ENCODE assay signal across 10 mouse cellular contexts in the genomic region with DNA sequence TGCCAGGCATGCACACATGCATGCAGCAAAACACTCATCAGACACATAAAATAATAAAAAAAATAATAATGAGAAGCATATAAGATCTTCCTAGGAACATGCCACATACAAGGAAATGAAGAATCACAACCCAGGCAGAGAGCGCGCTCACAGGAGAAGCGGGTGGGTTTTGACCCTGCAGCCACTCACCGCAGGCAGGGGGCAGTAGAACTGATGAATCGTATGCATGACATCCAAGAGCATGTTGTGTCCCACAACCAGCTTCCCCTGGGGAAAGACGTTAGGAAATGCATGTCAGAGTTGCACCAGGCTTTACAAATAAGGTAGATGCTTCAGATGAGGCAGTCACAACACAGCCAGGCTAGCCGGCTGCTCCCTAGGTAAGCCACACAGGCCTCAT. TPM values are rescaled to one million over a fixed set of nuclear protein-coding genes. Genes with fewer than 3 reads are reported as not detected.
DNase-seq lines count a peak whose midpoint lies in the region; ATAC-seq and TF ChIP-seq lines count a peak whose summit lies in the region.
"Had no signal": no experiment of that assay in that cellular context is flagged by ENCODE, and none has a peak within 500 bp of the region (broad histone marks: within the 10 kb centered on the region; RNA-seq: fewer than 3 reads in every experiment).

No protein-coding gene starts in this region.

- no peak for TF ChIP-seq EP300 in heart, postnatal 0 days (IDR thresholded peaks at IDR 0.05; ENCODE audit: low read depth)

- H3K4me2 ChIP-seq in heart, postnatal 0 days (ENCODE audit: low read depth, low read length) = no peak overlapping the region
- no peak overlapping the region for H3K4me2 ChIP-seq in hindbrain, embryonic 14.5 days (replicated peaks)

- H3K27ac ChIP-seq in heart, postnatal 0 days (ENCODE audit: low read depth) = no peak overlapping the region
- no peak overlapping the region for H3K27ac ChIP-seq in hindbrain, embryonic 14.5 days

- no peaks in the 10 kb centered on the region for H3K4me1 ChIP-seq in heart, postnatal 0 days (ENCODE audit: control insufficient read depth, insufficient read depth)
- H3K4me1 ChIP-seq in hindbrain, embryonic 14.5 days (replicated peaks; ENCODE audit: control insufficient read depth, insufficient read depth, low read length) = no peaks in the 10 kb centered on the region

- H3K4me3 ChIP-seq in heart, postnatal 0 days (ENCODE audit: low read depth, low read length) = no peak overlapping the region
- no peak overlapping the region for H3K4me3 ChIP-seq in hindbrain, embryonic 14.5 days (replicated peaks; ENCODE audit: low read length)

- intact Hi-C loops in heart, postnatal 25 days (cut with DNase I) = no loop called here

- no peak for ATAC-seq in heart, postnatal 0 days (ENCODE audit: insufficient read depth, low read depth)
- ATAC-seq in monocyte, adult 5-6 weeks (replicated peaks; ENCODE audit: insufficient number of reproducible peaks, low FRiP score, low TSS enrichment, poor library complexity, severe bottlenecking) = no peak
- no peak for ATAC-seq in hindbrain, embryonic 14.5 days (ENCODE audit: low FRiP score)

- TF ChIP-seq CTCF in heart, postnatal 0 days (IDR thresholded peaks at IDR 0.05; ENCODE audit: low read depth) = peak; percentile 37

- DNase-seq in heart, postnatal 0 days (ENCODE audit: low spot score) = no peak
- DNase-seq in heart, postnatal 25 days (ENCODE audit: low spot score) = no peak
- DNase-seq in ovary, postnatal 36 days (ENCODE audit: low spot score) = peak; percentile 9
- DNase-seq in ovary, postnatal 10 days (ENCODE audit: low spot score) = no peak
- DNase-seq in embryo, embryonic 10 days (ENCODE audit: low spot score) = peak; percentile 49
- peak; percentile 44 for DNase-seq in thymus, postnatal 25 days
- no peak for DNase-seq in hindbrain, embryonic 14.5 days (ENCODE audit: low spot score)
- DNase-seq: kidney, adult 11 months; right cerebral cortex, adult 18-20 months had no signal

- 74% methylated on average over 7 of the region's 7 CpGs for WGBS in heart, postnatal 0 days
- 78% methylated on average over 7 of the region's 7 CpGs for WGBS in hindbrain, embryonic 14.5 days

- peaks cover 43% of the 10 kb centered on the region for H3K36me3 ChIP-seq in heart, postnatal 0 days (replicated peaks; ENCODE audit: control insufficient read depth, insufficient read depth, low read length)
- H3K36me3 ChIP-seq in hindbrain, embryonic 14.5 days (replicated peaks; ENCODE audit: control insufficient read depth, insufficient read depth) = peaks cover 39% of the 10 kb centered on the region; the same call in 1 of the 2 replicates

- no peaks in the 10 kb centered on the region for H3K27me3 ChIP-seq in heart, postnatal 0 days (ENCODE audit: control insufficient read depth, insufficient read depth, low read length)
- no peaks in the 10 kb centered on the region for H3K27me3 ChIP-seq in hindbrain, embryonic 14.5 days (ENCODE audit: control insufficient read depth, insufficient read depth, low read length)

- no peaks in the 10 kb centered on the region for H3K9me3 ChIP-seq in heart, postnatal 0 days (replicated peaks; ENCODE audit: control insufficient read depth, low read length)
- H3K9me3 ChIP-seq in hindbrain, embryonic 14.5 days (ENCODE audit: control insufficient read depth, low read length) = no peaks in the 10 kb centered on the region

- H3K9ac ChIP-seq in heart, postnatal 0 days (replicated peaks; ENCODE audit: low read depth, low read length) = no peak overlapping the region
- no peak overlapping the region for H3K9ac ChIP-seq in hindbrain, embryonic 14.5 days

RNA-seq across cellular contexts. Expression of gene Parn, which starts 27.9 kb away (rescaled TPM):
- 11.5 and 18.6 TPM in 2 replicates for total RNA-seq in heart, postnatal 0 days (2014; rRNA removed; ENCODE audit: low replicate concordance)
- 22.7 and 23.3 TPM in 2 replicates for polyA plus RNA-seq in heart, postnatal 0 days (2015; fragmentation: Nextera tagmentation; extraction: Ambion mirVana)
- 10 to 100 TPM in 1 of 2 experiments, 1 to 10 TPM in 1; 8.5 to 10.4 TPM for total RNA-seq in heart, postnatal 25 days (2021)
- total RNA-seq in monocyte, adult 5-6 weeks (2017) = 23.6 to 34.3 TPM (median 27.9 TPM) in 3 replicates
- 27.9 and 30.6 TPM in 2 replicates for polyA plus RNA-seq in hindbrain, embryonic 14.5 days (2014; fragmentation: Nextera tagmentation; extraction: Ambion mirVana)

RNA-seq across cellular contexts. Expression of gene Bfar, which starts 31.6 kb away (rescaled TPM):
- total RNA-seq in heart, postnatal 0 days (2014; rRNA removed; ENCODE audit: low replicate concordance) = 26.4 and 32.3 TPM in 2 replicates
- polyA plus RNA-seq in heart, postnatal 0 days (2015; fragmentation: Nextera tagmentation; extraction: Ambion mirVana) = 33.4 and 35.1 TPM in 2 replicates
- 10 to 100 TPM; 44.6 to 51.7 TPM for total RNA-seq in heart, postnatal 25 days (2021)
- 47.9 to 94.7 TPM (median 60.3 TPM) in 3 replicates for total RNA-seq in monocyte, adult 5-6 weeks (2017)
- polyA plus RNA-seq in hindbrain, embryonic 14.5 days (2014; fragmentation: Nextera tagmentation; extraction: Ambion mirVana) = 47.8 and 50.4 TPM in 2 replicates

RNA-seq across cellular contexts. Expression of gene 3110001I22Rik, which starts 31.7 kb away (rescaled TPM):
- total RNA-seq in heart, postnatal 0 days (2014; rRNA removed; ENCODE audit: low replicate concordance) = 2.2 and 12.4 TPM in 2 replicates
- 1.6 and 2.1 TPM in 2 replicates for polyA plus RNA-seq in heart, postnatal 0 days (2015; fragmentation: Nextera tagmentation; extraction: Ambion mirVana)
- total RNA-seq in heart, postnatal 25 days (2021) = 1 to 10 TPM; 2.2 TPM
- total RNA-seq in monocyte, adult 5-6 weeks (2017) = 25.9 to 65.8 TPM (median 30.8 TPM) in 3 replicates
- 6.9 and 7.2 TPM in 2 replicates for polyA plus RNA-seq in hindbrain, embryonic 14.5 days (2014; fragmentation: Nextera tagmentation; extraction: Ambion mirVana)

Comparison
In these comparisons a context has a peak if more than half of its experiments do, and no peak if none do; other contexts are left out.
1. DNase-seq: peak in ovary, postnatal 36 days (single experiment), embryo, embryonic 10 days (single experiment) and thymus, postnatal 25 days (single experiment); none in heart, postnatal 0 days (single experiment), heart, postnatal 25 days (single experiment), ovary, postnatal 10 days (single experiment) and hindbrain, embryonic 14.5 days (single experiment).